Mouse (Mus musculus) brown adipose tissue, adult 24 weeks (tissue): Measurements from ENCODE around the gene Tmem54. TPM values are rescaled to one million over a fixed set of nuclear protein-coding genes. Genes with fewer than 3 reads are reported as not detected.

Experiments used
- H3K27ac ChIP-seq: fragments of 200-500 bp; replicated peaks from 2 replicates; pipeline ENCODE4 v1.5.1; 2012; ENCODE audit warnings: low read depth, mild to moderate bottlenecking, low read length
- H3K4me1 ChIP-seq: fragments of 200-500 bp; 2 replicates; pipeline ENCODE4 v1.6.1; 2012; ENCODE audit warnings: low read length, mixed read lengths; ENCODE audit not compliant: control insufficient read depth, insufficient read depth, insufficient read length
- H3K4me3 ChIP-seq: fragments of 200-500 bp; 2 replicates; pipeline ENCODE4 v1.5.1; 2012; ENCODE audit warnings: low read depth, mild to moderate bottlenecking, low read length, moderate library complexity; ENCODE audit not compliant: insufficient read depth
- polyA plus RNA-seq: library from polyadenylated mRNA; stranded (reverse); fragments of >200 nt; gene quantifications from 2 replicates; pipeline ENCODE4 v1.2.4, GENCODE M21; 2012; ENCODE audit not compliant: missing spikeins, insufficient read depth, insufficient read length

Gene Tmem54
- polyA plus RNA-seq, 1 experiment, result not detected

DNA sequence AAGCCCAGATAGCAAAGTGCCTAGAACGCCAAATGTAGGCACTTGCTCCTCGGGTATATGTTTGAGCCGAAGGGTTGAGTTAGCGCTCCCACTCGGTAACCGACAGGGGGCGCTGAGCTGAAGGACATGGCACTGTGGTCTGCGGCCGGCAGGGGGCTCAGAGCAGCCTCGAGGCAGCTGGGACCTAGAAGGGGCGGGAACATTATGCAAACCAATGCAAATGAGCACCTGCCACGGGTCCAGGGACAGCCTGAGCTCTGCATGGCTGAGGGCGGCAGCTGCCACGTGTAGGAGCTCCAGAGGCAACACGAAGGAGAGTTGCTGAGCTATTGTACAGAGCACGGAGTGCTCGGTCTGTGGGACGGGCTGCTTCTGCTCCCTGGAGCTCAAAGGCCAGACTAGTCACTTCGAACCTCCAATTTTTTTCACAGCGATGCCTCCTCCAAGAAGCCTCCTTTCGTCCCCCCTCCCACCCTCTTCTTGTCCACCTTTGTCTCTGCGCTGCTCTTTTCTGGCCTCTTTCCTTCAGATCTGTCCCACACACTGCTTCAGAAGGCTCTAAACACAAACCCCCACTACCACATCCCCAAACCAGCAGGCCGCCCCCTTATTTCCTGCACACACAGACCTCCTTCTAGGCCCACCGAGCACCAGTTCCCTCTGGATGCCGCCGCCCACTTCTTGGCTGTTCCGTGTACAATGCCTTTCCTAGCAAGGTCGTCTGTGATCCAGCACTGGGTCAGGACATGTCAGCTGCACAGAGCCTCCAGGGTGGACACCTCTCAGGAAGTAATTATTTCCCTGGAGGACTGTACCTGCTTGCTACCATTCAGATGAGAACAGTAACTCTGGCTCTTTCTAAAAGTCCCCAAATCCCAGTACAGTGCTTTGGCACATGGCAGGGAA is 8.0 kb downstream of the Tmem54 start:
- H3K4me1 ChIP-seq, result no peaks in the 10 kb centered on the region
- H3K4me3 ChIP-seq, result no peak overlapping the region
- no peak overlapping the region for H3K27ac ChIP-seq

DNA sequence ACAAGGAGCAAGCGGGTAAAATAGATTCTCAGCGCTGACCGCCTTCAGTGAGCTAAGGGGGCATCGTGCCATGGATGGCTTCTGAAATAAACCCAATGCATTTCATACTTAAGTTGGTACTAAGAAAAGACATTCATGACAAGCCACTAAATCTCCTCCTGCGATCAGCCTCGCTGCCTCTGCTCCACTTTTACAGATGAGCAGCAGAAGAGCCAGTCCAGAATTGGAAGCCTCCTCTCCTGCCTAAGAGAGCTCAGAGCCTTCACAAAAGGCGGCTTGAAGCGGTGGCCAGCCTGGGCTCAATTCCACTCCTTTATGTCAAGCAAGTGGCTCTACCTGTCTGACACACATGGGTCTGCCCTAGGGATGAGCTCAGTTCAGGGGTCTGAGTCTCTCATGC is 11.4 kb downstream of the Tmem54 start:
- Histone ChIP-seq H3K4me3 (no peak overlapping the region), H3K4me1 (no peaks in the 10 kb centered on the region)

DNA sequence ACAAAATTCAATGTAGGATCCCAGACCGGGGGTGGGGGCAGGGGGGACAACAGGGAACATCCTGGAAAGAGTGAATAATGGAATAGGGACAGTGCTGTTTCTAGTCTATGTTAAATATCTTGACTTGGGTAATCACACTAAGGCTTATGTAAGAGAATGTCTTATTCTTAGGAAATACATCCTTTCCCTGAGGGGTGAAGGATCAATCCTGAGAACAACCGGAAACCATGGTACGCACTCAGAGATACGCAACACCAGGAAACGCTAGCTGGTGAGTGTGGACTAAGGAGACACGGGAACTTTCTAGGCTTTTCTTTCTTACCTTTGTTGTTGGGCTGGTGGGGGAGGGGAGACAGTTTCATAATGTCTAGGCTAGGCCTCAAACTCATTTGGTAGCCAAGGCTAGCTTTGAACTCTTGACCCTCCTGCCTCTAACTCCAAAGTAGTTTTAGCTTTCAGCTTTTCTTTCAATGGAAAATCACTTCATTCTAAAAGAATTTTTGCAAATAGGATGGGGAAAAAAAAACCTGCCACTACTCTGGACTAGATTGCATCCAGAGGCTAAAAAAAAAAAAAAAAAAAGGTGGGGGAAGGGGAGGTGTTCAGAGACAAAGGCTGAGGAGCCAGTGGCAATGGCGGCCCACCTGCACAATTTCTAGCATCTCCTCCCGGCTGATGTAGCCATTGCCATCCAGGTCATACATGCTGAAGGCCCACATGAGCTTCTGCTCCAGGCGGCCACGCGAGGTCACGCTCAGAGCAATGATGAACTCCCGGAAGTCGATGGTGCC is 12.6 kb downstream of the Tmem54 start:
- Histone ChIP-seq H3K4me1 (no peaks in the 10 kb centered on the region), H3K4me3 (no peak overlapping the region), H3K27ac (no peak overlapping the region)

More for the DNA sequence above, 11.4 kb downstream of the Tmem54 start:
- no peak overlapping the region for H3K27ac ChIP-seq

DNA sequence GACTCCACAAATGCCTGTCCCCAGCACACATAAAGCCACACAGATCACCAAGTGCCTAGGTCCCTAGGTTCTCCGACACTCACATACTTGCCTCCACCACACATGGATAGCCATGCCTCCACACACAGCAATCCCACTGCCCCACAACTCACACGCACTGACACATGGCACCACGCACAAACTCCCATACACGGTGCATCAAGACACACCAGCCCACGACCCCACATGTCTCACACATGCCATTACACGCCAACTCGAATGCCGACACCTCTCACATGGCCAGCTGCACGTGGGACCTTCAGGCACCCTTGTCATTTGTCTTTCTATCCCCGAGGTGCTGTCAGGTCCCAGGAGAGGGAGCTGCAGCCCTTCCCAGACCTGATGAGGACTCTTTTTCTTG is 14.4 kb downstream of the Tmem54 start:
- no peak overlapping the region for H3K27ac ChIP-seq
- H3K4me3 ChIP-seq, result no peak overlapping the region
- no peaks in the 10 kb centered on the region for H3K4me1 ChIP-seq

DNA sequence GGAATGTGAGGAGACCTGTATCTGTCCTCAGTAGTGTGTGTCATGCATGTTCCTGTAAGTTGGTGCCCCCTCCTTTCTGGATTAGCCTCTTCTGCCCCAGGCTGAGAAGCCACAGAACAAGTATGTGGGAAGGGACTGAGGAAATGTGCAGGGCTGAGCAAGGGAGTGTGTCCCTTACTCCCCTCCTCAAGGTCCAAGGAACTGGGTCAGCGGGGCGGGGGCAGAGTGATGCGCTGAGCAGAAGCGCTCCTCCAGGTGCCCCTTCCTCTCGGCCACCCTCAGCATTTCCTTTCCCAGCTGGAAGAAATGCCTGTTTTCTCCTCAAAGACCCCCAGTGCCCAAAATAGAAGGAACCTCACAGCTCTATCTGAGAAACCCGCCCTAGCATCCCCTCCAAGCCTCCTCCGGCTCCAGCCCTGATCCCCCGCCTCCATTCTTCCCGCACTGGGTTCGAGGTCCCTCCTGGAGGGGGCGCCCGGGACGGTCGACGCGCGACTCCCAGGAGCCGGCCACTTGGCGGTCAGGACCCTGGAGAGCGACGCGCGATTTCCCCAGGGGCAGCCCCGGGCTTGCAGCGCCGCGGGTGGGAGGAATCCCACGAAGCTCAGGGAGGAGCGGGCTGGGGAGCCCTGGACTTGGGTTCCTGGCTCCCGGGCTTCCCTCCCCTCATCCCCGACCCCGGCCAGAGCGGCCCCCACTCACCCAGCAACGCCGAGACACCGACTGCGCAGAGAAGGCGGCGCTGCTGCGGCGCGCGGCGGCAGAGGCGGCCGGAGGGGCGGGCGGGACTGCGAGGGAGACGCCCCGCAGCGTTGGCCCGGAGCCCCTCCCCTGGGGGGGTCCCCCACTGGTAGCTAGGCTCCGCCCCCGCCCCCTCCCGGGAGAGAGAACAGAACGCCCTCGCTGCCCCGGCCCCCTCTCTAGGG is 15.4 kb downstream of the Tmem54 start:
- Histone ChIP-seq H3K4me1 (no peaks in the 10 kb centered on the region), H3K4me3 (no peak overlapping the region), H3K27ac (no peak overlapping the region)

DNA sequence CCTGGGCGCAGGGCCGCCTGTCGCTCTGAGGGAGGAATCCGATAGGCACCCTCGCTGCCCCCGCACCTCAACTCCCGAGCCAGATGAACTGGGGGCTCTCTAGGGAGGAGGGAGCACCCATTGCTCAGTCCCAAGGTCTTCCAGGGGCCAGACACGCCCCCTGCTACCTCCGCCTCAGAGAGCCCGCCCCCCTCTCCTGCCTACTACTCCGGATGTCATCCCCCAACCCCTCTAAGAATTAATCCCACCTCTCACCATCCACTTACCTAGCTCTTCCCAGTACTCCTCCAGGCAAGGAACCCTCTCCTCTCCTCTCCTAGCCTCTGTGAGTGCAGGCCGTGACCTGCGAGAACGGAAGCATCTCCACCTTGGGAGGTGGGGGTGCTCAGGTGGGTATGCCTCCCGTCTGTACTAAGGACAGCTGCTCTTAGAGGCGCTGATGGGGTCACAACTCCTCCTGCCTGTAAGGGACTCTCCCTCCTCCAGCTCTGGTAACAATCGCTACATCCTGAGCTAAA is 16.3 kb downstream of the Tmem54 start, which contains the start of gene Hpca:
Gene Hpca (minus strand): TSS at position 468 of the 518 bp plus-strand sequence.
- Histone ChIP-seq H3K27ac (no peak within 1 kb of the TSS), H3K4me1 (no peaks in the 10 kb centered on the region), H3K4me3 (no peak within 1 kb of the TSS)

DNA sequence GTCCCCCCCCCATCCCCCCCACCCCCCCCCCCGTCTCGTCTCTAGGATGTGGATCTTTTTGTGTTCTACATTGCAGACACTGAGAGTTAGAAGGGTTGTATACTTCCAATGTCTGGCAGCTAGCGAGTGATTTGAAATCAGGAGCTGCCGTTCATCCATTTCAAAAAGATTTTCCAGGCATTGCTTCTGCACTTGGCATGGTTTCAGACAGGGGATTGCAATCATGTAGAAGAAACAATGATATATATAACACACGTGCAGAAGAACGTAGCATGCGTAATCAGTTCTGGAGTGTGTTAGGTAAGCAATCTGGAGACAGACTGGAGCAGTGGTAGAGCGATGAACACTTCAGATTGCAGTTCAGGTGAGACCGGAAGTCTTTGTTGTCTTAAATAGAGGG is 16.8 kb downstream of the Tmem54 start:
- Histone ChIP-seq H3K27ac (no peak overlapping the region), H3K4me1 (no peaks in the 10 kb centered on the region), H3K4me3 (no peak overlapping the region)

DNA sequence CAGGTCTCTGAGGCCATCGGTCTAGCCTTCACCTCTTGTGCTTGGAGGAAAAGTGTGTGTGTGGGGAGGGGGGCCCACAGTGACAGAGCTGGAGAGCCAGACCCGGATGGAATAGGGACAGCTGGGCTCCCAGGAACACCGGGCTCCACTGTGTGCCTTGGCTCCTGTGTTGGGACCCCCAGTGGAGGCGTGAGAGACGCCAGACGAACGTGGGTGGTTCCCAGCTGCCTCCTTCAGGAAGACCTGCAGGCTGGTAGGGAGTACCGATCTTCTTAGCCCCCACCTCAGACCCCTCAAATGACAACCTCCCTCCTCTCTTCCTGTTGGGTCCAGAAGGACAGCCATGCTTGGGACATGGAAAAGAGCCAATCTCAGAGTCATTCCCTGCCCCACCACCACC is 17.4 kb downstream of the Tmem54 start:
- Histone ChIP-seq H3K4me1 (no peaks in the 10 kb centered on the region), H3K4me3 (no peak overlapping the region), H3K27ac (no peak overlapping the region)

DNA sequence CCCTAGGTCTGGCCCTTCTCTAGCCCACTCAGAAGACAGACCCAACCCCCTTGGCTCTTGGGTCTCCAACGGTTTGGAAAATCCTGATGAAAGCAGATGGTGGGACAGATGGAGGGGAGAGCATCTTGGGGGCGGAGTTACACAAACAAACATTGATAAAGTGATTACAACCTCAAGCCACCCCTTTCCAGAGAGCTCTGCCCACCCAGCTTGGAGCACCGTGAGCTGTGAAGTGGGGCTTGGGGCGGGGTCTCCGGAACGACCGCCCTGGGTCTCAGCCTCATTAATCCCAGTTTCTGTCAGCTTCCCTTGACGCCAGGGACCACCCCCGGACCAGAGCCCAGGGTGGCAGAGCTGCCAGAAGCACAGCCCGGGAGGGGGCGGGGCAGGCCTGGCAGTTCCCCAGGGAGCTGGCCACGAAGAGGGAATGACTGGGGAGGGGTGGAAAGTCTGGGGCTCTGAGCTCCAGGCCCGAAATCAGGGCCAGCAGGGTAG is 19.4 kb downstream of the Tmem54 start:
- Histone ChIP-seq H3K4me3 (no peak overlapping the region), H3K27ac (no peak overlapping the region), H3K4me1 (no peaks in the 10 kb centered on the region)

DNA sequence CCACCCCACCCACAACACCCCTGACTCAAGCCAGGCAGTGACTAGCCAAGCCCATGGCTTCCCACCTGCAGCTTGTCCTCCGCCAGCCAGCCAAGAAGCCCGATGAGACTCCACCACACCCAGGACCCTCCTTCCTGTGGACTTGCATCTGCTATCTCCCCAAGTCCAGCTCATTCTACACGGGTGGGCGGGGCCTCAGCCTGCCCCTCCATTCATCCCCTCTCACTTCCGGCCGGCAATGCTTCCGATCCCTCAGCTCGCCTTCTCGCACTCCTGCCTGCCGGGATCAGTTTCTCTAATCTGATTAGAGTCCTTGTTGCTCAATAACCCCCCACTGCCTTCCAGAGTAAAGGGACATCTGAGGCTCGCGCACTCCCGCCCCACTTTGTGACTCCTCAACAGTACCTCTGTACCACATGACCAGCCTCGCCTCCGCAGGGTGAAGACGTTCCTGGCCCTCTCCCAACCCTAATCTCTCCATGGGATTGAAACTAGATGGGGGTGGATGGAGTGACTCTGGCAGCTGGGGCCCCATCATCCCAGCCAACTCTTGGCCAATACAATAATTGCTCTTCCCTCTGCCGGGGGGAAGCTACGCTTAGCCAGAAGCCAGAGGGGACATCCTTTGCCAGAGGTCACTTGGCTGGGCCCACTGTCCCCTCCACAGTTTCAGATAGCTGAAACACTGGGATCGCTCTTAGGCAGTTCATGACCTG is 20.5 kb downstream of the Tmem54 start:
- H3K4me1 ChIP-seq, result no peaks in the 10 kb centered on the region
- no peak overlapping the region for H3K4me3 ChIP-seq
- H3K27ac ChIP-seq, result no peak overlapping the region

DNA sequence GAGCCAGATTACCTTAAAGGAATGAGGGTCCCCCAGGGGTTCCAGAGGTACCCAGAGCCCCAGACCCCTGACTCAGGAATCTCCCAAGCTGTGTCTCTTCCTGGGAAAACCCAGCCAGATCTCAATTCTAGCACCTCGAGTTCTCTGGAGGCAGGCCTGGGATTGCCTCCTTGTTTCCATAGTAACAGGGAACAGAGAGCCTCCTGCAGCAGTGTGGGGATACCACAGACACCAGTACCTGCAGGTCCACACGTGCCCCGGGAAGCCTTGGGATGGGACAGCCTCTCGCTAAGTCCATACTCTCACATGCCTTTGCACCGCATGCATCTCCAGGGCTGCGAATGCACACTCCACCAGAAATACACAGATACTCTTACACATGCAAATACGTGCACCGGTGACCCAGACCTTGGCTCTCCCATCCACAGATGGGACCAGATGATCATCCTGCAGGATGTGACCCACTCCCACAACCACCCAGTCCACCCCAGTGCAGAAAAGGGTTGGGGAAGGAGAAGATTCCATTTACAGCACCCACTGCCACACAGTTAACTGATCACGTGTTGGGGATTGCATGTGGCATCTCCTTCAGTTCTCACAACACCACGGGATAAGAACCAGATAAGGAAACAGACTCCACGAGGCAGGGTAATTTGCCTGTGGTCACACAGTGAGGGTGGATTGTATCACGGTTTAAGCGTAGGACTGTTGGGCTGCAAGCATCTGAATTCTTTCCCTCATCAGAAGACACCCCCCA is 23.4 kb downstream of the Tmem54 start:
- no peak overlapping the region for H3K4me3 ChIP-seq
- no peak overlapping the region for H3K27ac ChIP-seq
- no peaks in the 10 kb centered on the region for H3K4me1 ChIP-seq

DNA sequence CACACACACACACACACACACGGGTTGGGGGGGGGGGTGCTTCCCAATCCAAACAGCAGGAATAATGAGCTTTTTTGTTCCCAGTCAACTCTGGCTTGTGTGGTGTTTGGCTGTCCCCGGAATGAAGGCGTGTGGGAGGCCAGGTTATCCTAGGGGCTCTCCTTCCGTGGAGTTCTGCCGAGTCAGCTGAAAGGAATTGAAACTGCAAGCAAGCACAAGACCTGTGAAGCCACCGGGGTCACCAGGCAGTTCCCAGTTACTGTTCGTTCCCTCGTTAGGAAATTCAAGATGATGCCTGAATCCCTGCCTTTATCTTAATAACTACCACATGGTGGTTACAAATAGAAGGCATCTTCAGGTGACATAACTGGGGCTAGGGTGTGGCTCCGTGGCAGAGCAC is 24.0 kb downstream of the Tmem54 start:
- Histone ChIP-seq H3K4me3 (no peak overlapping the region), H3K4me1 (no peaks in the 10 kb centered on the region), H3K27ac (no peak overlapping the region)

DNA sequence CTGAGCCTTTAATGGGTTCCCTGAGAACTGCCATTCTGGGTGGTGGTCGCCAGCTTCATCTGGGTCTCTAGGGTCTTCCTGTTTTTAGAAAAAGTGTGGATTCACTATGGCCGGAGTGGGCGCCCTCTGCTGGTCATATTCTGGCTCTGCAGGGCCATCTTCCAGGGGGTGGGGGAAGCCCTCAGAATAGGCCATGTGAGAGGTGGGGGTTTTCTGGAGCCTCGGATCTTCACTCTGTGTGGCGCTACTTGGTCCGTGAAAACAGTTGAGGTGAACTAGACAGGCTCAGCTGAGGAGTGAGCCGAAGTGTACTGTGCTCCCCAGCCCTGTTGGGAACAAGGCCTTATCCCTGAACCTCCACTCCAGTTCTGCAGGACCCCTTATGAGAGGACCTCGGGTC is 24.8 kb downstream of the Tmem54 start:
- Histone ChIP-seq H3K4me3 (no peak overlapping the region), H3K27ac (no peak overlapping the region), H3K4me1 (no peaks in the 10 kb centered on the region)
